In genomic region chr1:181589116-181589515, GRCm38 (mm10) we compare ENCODE assay signal across 8 mouse cellular contexts.
"Had no signal": no experiment of that assay in that cellular context is flagged by ENCODE, and none has a peak within 500 bp of the region (broad histone marks: within the 10 kb centered on the region; RNA-seq: fewer than 3 reads in every experiment).

No protein-coding gene starts in this region.

- DNase-seq: kidney, adult 18-20 months; kidney, adult 9 months; kidney, postnatal 14 days; kidney, postnatal 4 days; left cerebral cortex, postnatal 4 days; liver, postnatal 0 days; lung, embryonic 14.5 days; thymus, postnatal 25 days had no signal
